Mouse (Mus musculus) stomach, embryonic 16.5 days (tissue): ENCODE results near the gene Per1. TPM values are rescaled to one million over a fixed set of nuclear protein-coding genes. Genes with fewer than 3 reads are reported as not detected.
"Not testable (repeated sequence)": the region's sequence is repeated elsewhere in the genome, so short reads cannot be mapped to it uniquely, and the experiment has no call there.

Source experiments
- ATAC-seq: fragments of 200-750 bp; cut with Nextera tagmentation; 2 replicates; pipeline ENCODE4 v1.8.0; 2017; ENCODE audit warnings: moderate number of reproducible peaks, moderate TSS enrichment; ENCODE audit not compliant: insufficient read depth, low FRiP score
- H3K27ac ChIP-seq: fragments of 300-500 bp; sonication (generic); 2 replicates; pipeline ENCODE4 v1.5.1; 2014; ENCODE audit warnings: low read length
- H3K27me3 ChIP-seq: fragments of 300-500 bp; sonication (generic); 2 replicates; pipeline ENCODE4 v1.6.1; 2014; ENCODE audit warnings: low read length, control low read depth, mixed read lengths; ENCODE audit not compliant: control insufficient read depth, insufficient read depth
- H3K36me3 ChIP-seq: fragments of 300-500 bp; sonication (generic); 2 replicates; pipeline ENCODE4 v1.6.1; 2014; ENCODE audit warnings: low read length; ENCODE audit not compliant: control insufficient read depth, insufficient read depth
- H3K4me1 ChIP-seq: fragments of 300-500 bp; sonication (generic); 2 replicates; pipeline ENCODE4 v1.6.1; 2014; ENCODE audit warnings: low read length, control low read depth, mixed read lengths; ENCODE audit not compliant: control insufficient read depth, insufficient read depth
- H3K4me2 ChIP-seq: fragments of 300-500 bp; sonication (generic); 2 replicates; pipeline ENCODE4 v1.6.1; 2014; ENCODE audit warnings: low read depth, low read length, mixed read lengths
- H3K4me3 ChIP-seq: fragments of 300-500 bp; sonication (generic); replicated peaks from 2 replicates; pipeline ENCODE4 v1.5.1; 2014; ENCODE audit warnings: mild to moderate bottlenecking, low read length
- H3K9ac ChIP-seq: fragments of 300-500 bp; sonication (generic); 2 replicates; pipeline ENCODE4 v1.6.1; 2014; ENCODE audit warnings: low read length
- H3K9me3 ChIP-seq: fragments of 300-500 bp; sonication (generic); replicated peaks from 2 replicates; pipeline ENCODE4 v1.6.1; 2016; ENCODE audit warnings: low read length, control low read depth; ENCODE audit not compliant: control insufficient read depth
- WGBS: fragments of 180-500 bp; shearing (Covaris S2); extraction: QIAGEN DNeasy Blood & Tissue Kit; methylation state at CpG from one replicate; pipeline ENCODE4 v1.1.7; 2014; 5-methylcytosine and 5-hydroxymethylcytosine counted together
- polyA plus RNA-seq: library from polyadenylated mRNA; unstranded; fragments of >200 nt; fragmentation: Nextera tagmentation; extraction: Ambion mirVana; gene quantifications from 2 replicates; pipeline ENCODE4 v1.2.1, GENCODE M21; 2015

Gene Per1
- polyA plus RNA-seq, 1 experiment from 2014 or later: 21.8 TPM

DNA sequence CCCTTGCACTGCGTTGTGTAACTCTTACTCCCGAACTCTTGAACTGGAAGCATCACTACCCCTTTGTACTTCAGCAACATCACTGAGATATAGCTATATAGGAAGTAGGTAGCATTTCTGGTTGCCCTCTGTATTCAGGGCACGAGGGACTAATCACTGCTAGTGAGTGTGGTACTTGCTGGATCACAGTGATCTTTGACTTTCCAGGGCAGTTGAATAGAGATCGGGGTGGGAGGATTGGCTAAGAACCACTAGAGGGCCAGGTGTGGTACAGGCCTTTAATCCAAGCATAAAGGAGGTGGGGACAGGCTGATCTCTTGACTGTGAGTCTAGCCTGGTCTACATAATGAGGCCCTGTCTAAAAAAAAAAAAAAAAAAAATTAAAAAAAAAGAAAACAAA is 2.1 kb upstream of the Per1 start:
- 84% methylated on average over 4 of the region's 4 CpGs for WGBS

DNA sequence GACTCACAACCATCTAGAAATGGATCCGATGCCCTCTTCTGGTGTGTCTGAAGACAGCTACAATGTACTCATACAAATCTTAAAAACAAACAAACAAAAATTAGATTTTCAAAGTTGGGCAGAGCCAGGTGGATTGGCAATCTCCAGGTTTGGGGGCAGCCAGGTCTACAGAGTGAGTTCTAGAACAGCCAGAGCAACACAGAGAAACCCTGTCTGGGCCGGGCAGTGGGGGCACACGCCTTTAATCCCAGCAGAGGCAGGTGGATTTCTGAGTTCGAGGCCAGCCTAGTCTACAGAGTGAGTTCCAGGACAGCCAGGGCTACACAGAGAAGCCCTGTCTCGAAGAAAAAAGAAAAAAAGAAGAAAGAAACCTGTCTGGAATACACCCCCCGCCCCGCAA is 1.2 kb upstream of the Per1 start:
- Histone ChIP-seq H3K27ac (peak overlapping the region; percentile 92; the same call in 1 of the 2 replicates), H3K4me1 (peaks cover 39% of the 10 kb centered on the region)
- not testable (repeated sequence) for H3K9me3 ChIP-seq, H3K36me3 ChIP-seq, H3K27me3 ChIP-seq, H3K9ac ChIP-seq, H3K4me3 ChIP-seq, ATAC-seq, H3K4me2 ChIP-seq
- WGBS: 84% methylated on average over 7 of the region's 7 CpGs

More for the DNA sequence above, 2.1 kb upstream of the Per1 start:
- Histone ChIP-seq H3K4me1 (peaks cover 29% of the 10 kb centered on the region), H3K4me3 (no peak overlapping the region), H3K4me2 (no peak overlapping the region), H3K27ac (0 out of 2 replicates have a peak overlapping the region, but pooled peaks have one; percentile 19), H3K9ac (no peak overlapping the region), H3K9me3 (no peaks in the 10 kb centered on the region), H3K36me3 (peaks cover 4% of the 10 kb centered on the region; the same call in 1 of the 2 replicates), H3K27me3 (no peaks in the 10 kb centered on the region)
- no peak for ATAC-seq

DNA sequence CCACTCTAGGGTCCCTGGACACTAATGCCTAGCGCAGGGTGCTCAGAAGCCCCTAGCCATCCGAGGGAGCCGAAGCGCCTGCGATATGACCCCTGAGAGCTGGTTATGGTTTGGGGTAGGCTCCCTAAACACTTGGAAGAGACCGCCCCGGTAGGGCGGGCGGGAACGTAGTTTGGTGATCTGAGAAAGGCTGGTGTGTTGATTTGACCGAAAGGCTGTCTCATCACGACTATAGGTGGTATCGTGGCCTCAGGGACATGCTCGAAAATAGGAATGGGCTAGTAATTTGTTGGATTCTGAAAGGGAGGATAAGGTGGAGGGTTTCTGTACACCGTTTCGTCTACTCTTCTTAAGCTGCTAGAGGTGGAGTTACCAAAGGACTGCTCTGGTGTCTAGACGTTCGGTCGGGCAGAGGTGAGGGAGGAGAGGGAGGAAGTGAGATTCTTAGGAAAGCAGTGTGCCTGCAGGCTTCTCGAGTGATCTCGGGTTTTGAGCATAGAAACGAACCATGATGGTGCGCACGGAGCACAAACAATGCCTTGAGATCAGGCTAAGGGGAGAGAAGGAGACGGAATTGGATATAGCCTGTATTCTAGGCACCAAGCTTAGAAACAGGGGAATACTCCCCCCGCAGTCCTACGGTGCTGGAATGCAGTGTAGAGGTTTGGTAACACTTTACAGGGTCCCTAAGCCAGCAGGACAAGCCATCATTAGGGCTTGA is 654 bp downstream of the Per1 start:
- Histone ChIP-seq H3K4me1 (peaks cover 41% of the 10 kb centered on the region), H3K4me2 (peak overlapping the region; percentile 96), H3K9me3 (no peaks in the 10 kb centered on the region), H3K36me3 (peaks cover 4% of the 10 kb centered on the region; the same call in 1 of the 2 replicates), H3K27ac (peak overlapping the region; percentile 96), H3K4me3 (peak overlapping the region; percentile 57), H3K27me3 (no peaks in the 10 kb centered on the region), H3K9ac (peak overlapping the region; percentile 76)
- WGBS: 2% methylated on average over 27 of the region's 27 CpGs
- ATAC-seq: no peak

DNA sequence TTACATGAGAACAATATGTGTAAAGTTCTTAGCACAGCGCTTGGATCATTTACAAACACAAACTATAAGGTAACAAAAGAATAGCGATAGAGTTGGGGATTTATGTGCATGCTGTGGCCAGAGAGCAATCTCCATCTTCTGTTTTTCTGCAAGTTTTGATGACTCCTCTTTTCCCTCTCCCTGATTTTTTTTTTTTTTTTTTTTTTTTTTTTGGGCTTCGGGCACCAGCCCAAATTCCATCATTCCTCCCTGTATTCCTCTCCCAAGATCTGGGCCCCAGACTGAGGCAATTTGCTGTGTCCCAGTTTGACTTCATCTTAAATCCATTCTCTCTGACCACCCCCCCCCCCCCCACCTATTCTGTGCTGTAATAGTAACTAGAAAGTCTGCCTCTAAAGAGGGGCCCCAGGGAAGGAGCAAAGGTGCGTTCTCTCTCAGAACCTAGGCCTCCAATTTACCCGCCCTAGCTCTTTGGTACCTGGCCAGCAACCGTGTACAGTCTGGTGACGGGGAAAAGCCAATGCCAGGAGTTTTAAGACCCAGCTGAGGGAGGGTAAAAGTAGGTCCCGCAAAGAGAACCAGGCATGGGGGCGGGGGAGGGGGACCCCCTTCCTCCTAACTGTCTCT is 1.5 kb downstream of the Per1 start:
- Histone ChIP-seq H3K27me3 (no peaks in the 10 kb centered on the region), H3K4me3 (peak overlapping the region; percentile 57), H3K9me3 (no peaks in the 10 kb centered on the region), H3K4me2 (peak overlapping the region; percentile 96), H3K36me3 (peaks cover 10% of the 10 kb centered on the region; the same call in 1 of the 2 replicates), H3K27ac (peak overlapping the region; percentile 96), H3K9ac (peak overlapping the region; percentile 76), H3K4me1 (peaks cover 41% of the 10 kb centered on the region)
- no peak for ATAC-seq
- 6% methylated on average over 9 of the region's 9 CpGs for WGBS

DNA sequence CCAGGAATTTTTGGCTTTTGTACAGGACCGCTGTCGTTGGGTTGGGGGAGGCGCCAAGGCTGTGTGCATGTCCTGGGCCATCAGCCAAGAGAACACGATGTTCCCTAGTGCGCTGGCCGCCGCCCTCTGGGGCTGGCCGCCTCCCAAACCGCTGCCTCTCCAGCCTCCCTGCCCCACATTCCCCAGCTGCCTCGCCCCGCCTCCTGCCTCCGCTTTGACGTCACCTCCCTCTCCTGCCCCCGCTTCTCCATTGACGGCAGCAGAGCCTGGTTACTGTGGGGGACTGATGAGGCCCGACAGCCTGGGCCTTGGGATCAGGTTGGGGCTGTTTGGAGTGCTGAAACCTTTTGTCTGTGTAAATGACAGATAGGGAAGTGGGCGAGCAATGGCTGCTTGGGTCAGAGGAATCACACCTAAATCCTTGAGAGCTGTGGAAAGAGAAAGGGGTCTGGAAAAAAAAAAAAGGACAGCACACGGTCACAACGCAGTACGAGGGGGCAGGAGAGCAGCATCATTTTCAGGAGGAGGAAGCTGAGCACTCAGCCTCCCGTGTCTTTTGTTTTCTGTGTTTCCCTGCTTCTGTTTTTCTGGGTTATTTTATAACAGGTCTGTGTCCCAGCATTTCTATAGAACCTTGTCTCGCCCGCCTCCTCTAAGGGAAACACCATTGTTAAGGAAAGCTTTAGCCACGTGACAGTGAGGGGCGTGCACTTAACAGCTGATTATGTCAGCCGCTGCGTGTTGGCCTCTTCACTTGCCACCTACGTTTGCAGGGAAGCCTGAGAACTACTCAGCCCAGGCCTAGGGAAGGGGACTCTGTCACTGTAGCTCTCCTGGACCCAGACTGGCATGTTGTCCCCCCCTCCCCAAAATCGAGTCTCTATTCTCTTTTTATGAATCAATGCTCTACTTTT is 2.2 kb downstream of the Per1 start:
- H3K4me2 ChIP-seq: peak overlapping the region; percentile 96
- H3K36me3 ChIP-seq: peaks cover 17% of the 10 kb centered on the region; the same call in 1 of the 2 replicates
- peak overlapping the region; percentile 76 for H3K9ac ChIP-seq
- WGBS: 2% methylated on average over 29 of the region's 29 CpGs
- H3K9me3 ChIP-seq: no peaks in the 10 kb centered on the region
- H3K4me1 ChIP-seq: peaks cover 41% of the 10 kb centered on the region
- ATAC-seq: peak; percentile 65
- H3K27me3 ChIP-seq: no peaks in the 10 kb centered on the region
- peak overlapping the region; percentile 57 for H3K4me3 ChIP-seq
- H3K27ac ChIP-seq: peak overlapping the region; percentile 96

DNA sequence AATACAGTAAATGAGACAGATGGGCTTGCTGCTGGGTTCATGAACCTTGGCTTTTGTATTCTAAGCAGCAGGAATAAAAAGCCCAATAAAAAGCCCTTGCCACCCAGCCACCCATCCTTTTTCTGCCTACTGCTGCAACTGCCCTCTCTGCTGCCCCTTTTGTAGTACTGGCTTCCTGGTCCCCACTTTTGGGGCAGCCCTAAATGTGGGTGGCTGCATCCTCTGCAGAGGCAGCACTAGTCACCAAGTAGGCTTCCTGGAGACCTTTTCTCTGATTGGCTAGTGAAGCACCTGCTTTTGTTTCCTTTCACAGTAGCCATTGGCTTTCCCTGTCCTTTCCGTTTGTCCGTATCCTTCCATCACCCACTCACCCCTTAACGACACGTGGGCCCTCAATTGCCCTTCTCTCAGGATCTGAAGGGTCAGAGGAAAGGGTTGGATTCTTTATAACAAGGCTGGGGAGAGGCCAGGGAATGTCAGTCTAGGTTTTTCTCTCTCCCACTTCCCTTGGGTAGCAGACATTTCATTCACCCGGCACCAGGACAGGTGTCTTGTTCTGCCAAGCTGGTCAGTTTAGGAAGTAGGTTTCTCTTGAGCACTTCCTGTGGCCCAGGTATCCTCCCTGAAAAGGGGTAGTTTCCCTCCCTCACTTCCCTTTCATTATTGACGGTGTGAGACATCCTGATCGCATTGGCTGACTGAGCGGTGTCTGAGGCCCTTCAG is 3.2 kb downstream of the Per1 start:
- ATAC-seq: no peak

DNA sequence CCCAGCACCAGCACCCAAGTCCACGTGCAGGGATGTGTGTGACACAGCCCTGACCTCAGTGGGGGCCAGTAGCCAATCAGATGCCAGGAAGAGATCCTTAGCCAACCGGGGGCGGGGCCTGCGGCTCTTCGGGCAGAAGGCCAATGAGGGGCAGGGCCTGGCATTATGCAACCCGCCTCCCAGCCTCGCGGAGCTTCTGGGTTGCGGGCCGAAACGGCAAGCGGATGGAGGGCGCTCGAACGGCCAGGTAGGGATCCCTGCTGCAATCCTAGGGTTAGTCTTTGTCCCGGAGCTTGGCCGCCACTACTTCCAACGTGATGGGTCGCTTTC is 3.7 kb downstream of the Per1 start:
- Histone ChIP-seq H3K4me1 (peaks cover 38% of the 10 kb centered on the region), H3K9me3 (no peaks in the 10 kb centered on the region), H3K4me3 (peak overlapping the region; percentile 57), H3K27ac (peak overlapping the region; percentile 96), H3K36me3 (peaks cover 19% of the 10 kb centered on the region; the same call in 1 of the 2 replicates), H3K27me3 (no peaks in the 10 kb centered on the region), H3K4me2 (peak overlapping the region; percentile 96), H3K9ac (peak overlapping the region; percentile 81)
- WGBS: under 1% methylated on average over 19 of the region's 19 CpGs
- peak; percentile 15 for ATAC-seq

More for the DNA sequence above, 3.2 kb downstream of the Per1 start:
- H3K9ac ChIP-seq: peak overlapping the region; percentile 70
- H3K27ac ChIP-seq: peak overlapping the region; percentile 96
- no peaks in the 10 kb centered on the region for H3K27me3 ChIP-seq
- H3K4me3 ChIP-seq: peak overlapping the region; percentile 57
- H3K9me3 ChIP-seq: no peaks in the 10 kb centered on the region
- H3K36me3 ChIP-seq: peaks cover 14% of the 10 kb centered on the region; the same call in 1 of the 2 replicates
- peaks cover 38% of the 10 kb centered on the region for H3K4me1 ChIP-seq
- 21% methylated on average over 8 of the region's 8 CpGs for WGBS
- H3K4me2 ChIP-seq: peak overlapping the region; percentile 96

DNA sequence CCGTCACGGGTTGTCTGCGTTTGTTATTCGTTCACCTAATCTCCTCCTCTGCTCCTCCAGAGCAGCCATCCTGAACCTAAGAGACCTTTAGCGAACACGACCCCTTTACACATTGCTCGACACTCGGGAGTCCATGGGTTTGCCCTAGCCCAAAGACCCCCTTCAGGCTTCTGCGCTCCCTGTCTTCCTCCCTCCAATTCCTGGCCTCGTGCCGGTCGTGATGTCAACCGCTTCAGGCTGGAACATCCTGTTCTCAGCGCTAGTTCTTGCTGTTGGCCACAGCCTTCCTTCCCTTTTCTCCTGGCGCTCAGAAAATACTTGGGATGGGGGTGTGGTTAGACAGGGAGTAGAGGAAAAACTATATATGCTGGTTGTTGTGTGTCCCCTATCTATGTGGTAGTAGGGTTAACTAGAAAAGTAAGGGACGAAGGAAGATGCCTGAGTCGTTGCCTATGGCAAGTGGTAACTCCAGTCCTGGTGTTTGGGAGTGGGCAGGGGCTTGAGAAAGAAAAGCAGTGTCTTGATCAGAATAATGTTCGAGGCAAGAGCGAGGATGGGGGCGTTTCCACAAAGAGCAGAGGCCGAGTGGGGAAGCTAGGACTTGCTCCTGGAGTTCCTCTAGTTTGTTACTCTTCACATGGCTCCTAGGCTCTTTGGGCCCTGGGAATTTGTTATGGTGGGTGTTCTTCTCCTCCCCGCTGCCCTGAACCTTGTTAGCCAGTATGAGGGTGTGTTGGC is 4.3 kb downstream of the Per1 start:
- H3K27me3 ChIP-seq: no peaks in the 10 kb centered on the region
- H3K4me3 ChIP-seq: peak overlapping the region; percentile 57
- H3K4me1 ChIP-seq: peaks cover 36% of the 10 kb centered on the region
- H3K4me2 ChIP-seq: peak overlapping the region; percentile 96
- peaks cover 24% of the 10 kb centered on the region; the same call in 1 of the 2 replicates for H3K36me3 ChIP-seq
- peak overlapping the region; percentile 96 for H3K27ac ChIP-seq
- ATAC-seq: no peak
- H3K9ac ChIP-seq: peak overlapping the region; percentile 81
- H3K9me3 ChIP-seq: no peaks in the 10 kb centered on the region
- under 1% methylated on average over 22 of the region's 22 CpGs for WGBS
